Mouse (Mus musculus): ENCODE measurements at regions not wholly inside any gene's neighbourhood (a gene's known extent, or its start where the extent isn't known, plus 50 kb on each side); places are given as distances from the start of the nearest gene placed in this dataset.

- no peak overlapping the region for H3K4me3 ChIP-seq
- no peak overlapping the region for H3K9ac ChIP-seq (ENCODE audit: low read depth, low read length)
- intact Hi-C loops (cut with DNase I), result no loop called here
- no peaks in the 10 kb centered on the region for H3K27me3 ChIP-seq (ENCODE audit: control insufficient read depth, insufficient read depth, low read length)
- no peaks in the 10 kb centered on the region for H3K36me3 ChIP-seq (ENCODE audit: control insufficient read depth, insufficient read depth, low read length)
- TF ChIP-seq CTCF (IDR thresholded peaks at IDR 0.05) (no peak), POLR2A (IDR thresholded peaks at IDR 0.05; ENCODE audit: insufficient read depth, low read depth, low read length) (no peak), EP300 (IDR thresholded peaks at IDR 0.05; ENCODE audit: insufficient read depth, low read depth, low read length) (no peak)
- H3K79me2 ChIP-seq (replicated peaks; ENCODE audit: control insufficient read depth, insufficient read depth, low read length), result no peaks in the 10 kb centered on the region
- H3K27ac ChIP-seq, result no peak overlapping the region
- WGBS, result 76% methylated on average over 12 of the region's 12 CpGs
- no peaks in the 10 kb centered on the region for H3K4me1 ChIP-seq (ENCODE audit: control insufficient read depth, insufficient read depth, low read length)
- DNase-seq, result no peak
Observed at GRCm38 (mm10) chr1:152258258-152258657, 128.2 kb downstream of the Tsen15 start.

DNA sequence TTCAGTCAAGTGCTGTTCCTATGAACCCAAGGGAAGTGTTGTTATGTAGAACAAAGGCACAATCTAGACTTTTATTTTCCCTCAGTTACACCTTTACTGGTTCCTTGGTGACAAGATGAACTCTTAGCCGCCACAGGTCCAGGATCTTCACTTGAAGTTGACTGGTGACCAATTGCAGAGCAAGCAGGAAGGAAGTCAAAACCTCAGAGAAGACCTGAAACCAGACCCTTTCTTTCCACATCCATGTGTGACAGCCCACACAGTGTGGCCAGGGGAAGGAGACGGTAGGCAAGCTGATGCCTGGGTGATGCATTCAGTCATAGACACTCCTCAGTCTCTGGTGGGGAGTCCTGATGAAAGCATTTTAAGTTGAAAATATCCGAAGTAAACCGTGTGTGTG, 132.6 kb downstream of the Tsen15 start:
- TF ChIP-seq CTCF (IDR thresholded peaks at IDR 0.05) (no peak), EP300 (IDR thresholded peaks at IDR 0.05; ENCODE audit: insufficient read depth, low read depth, low read length) (no peak), POLR2A (IDR thresholded peaks at IDR 0.05; ENCODE audit: insufficient read depth, low read depth, low read length) (no peak)

DNA sequence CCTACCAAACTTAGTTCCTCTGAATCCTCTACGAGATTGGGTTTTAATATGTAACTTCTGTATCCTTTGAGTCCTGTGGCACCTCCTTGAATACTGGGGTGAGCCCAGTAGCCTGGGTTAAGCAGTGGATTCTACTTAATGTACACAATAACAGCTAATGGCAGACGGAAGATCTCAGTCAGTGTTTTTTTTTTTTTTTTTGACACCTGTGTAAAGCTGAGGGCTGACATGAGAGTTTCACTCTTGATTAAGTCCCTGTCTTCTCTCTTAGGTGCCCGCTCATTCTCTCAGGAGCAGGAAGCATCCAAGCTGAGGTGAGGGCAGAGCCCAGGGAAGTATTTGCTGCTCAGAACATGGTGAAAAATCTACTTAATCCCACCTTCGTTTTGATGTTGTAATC, 133.0 kb downstream of the Tsen15 start:
- no peak for DNase-seq
- no peak overlapping the region for H3K27ac ChIP-seq
- WGBS, result 79% methylated on average over 4 of the region's 4 CpGs
- H3K79me2 ChIP-seq (replicated peaks; ENCODE audit: control insufficient read depth, insufficient read depth, low read length), result no peaks in the 10 kb centered on the region
- no peaks in the 10 kb centered on the region for H3K36me3 ChIP-seq (ENCODE audit: control insufficient read depth, insufficient read depth, low read length)
- no peak for TF ChIP-seq POLR2A (IDR thresholded peaks at IDR 0.05; ENCODE audit: insufficient read depth, low read depth, low read length)
- no peak overlapping the region for H3K9ac ChIP-seq (ENCODE audit: low read depth, low read length)
- intact Hi-C loops (cut with DNase I), result no loop called here
- no peaks in the 10 kb centered on the region for H3K27me3 ChIP-seq (ENCODE audit: control insufficient read depth, insufficient read depth, low read length)
- H3K4me1 ChIP-seq (ENCODE audit: control insufficient read depth, insufficient read depth, low read length), result no peaks in the 10 kb centered on the region
- no peak overlapping the region for H3K4me3 ChIP-seq

More for the DNA sequence above, 132.6 kb downstream of the Tsen15 start:
- intact Hi-C loops (cut with DNase I), result no loop called here
- 79% methylated on average over 4 of the region's 4 CpGs for WGBS
- H3K27ac ChIP-seq, result no peak overlapping the region
- H3K79me2 ChIP-seq (replicated peaks; ENCODE audit: control insufficient read depth, insufficient read depth, low read length), result no peaks in the 10 kb centered on the region
- H3K27me3 ChIP-seq (ENCODE audit: control insufficient read depth, insufficient read depth, low read length), result no peaks in the 10 kb centered on the region
- no peak overlapping the region for H3K9ac ChIP-seq (ENCODE audit: low read depth, low read length)
- no peak overlapping the region for H3K4me3 ChIP-seq
- H3K4me1 ChIP-seq (ENCODE audit: control insufficient read depth, insufficient read depth, low read length), result no peaks in the 10 kb centered on the region
- H3K36me3 ChIP-seq (ENCODE audit: control insufficient read depth, insufficient read depth, low read length), result no peaks in the 10 kb centered on the region
- no peak for DNase-seq

GRCm38 (mm10) chr1:152252658-152253267, 133.7 kb downstream of the Tsen15 start:
- no peaks in the 10 kb centered on the region for H3K36me3 ChIP-seq (ENCODE audit: control insufficient read depth, insufficient read depth, low read length)
- H3K79me2 ChIP-seq (replicated peaks; ENCODE audit: control insufficient read depth, insufficient read depth, low read length), result no peaks in the 10 kb centered on the region
- DNase-seq, result no peak
- no peak overlapping the region for H3K9ac ChIP-seq (ENCODE audit: low read depth, low read length)
- intact Hi-C loops (cut with DNase I), result no loop called here
- H3K27me3 ChIP-seq (ENCODE audit: control insufficient read depth, insufficient read depth, low read length), result no peaks in the 10 kb centered on the region
- no peak overlapping the region for H3K4me3 ChIP-seq
- 71% methylated on average over 9 of the region's 9 CpGs for WGBS
- H3K27ac ChIP-seq, result no peak overlapping the region
- TF ChIP-seq CTCF (IDR thresholded peaks at IDR 0.05), result no peak
- TF ChIP-seq POLR2A (IDR thresholded peaks at IDR 0.05; ENCODE audit: insufficient read depth, low read depth, low read length), result no peak
- no peaks in the 10 kb centered on the region for H3K4me1 ChIP-seq (ENCODE audit: control insufficient read depth, insufficient read depth, low read length)

DNA sequence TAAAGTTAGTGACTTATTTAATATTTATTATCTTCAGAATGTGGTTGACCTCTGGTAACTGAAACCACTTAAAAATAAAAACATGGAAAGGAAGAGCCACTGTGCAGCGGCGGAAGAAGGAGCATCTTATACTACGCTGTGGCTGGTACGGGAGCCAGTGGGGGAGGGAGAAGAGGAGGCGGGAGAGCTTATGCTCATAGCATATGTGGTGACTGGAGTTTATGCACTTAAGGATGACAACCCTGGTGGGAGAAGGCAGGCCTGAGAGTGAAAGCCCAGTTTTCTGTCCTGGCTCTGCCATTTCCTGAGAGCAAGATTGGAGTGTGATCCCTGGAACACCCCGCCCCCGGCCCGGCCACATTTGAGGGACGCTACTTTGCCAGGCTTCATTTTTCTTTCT, 145.5 kb downstream of the Tsen15 start:
- intact Hi-C loops (cut with DNase I), result no loop called here

GRCm38 (mm10) chr1:152239376-152239775, 147.1 kb downstream of the Tsen15 start:
- Histone ChIP-seq H3K4me1 (ENCODE audit: control insufficient read depth, insufficient read depth, low read length) (no peaks in the 10 kb centered on the region), H3K9ac (ENCODE audit: low read depth, low read length) (no peak overlapping the region), H3K79me2 (replicated peaks; ENCODE audit: control insufficient read depth, insufficient read depth, low read length) (no peaks in the 10 kb centered on the region), H3K4me3 (no peak overlapping the region), H3K27ac (no peak overlapping the region), H3K27me3 (ENCODE audit: control insufficient read depth, insufficient read depth, low read length) (no peaks in the 10 kb centered on the region), H3K36me3 (ENCODE audit: control insufficient read depth, insufficient read depth, low read length) (no peaks in the 10 kb centered on the region)
- WGBS, result 60% methylated on average over 6 of the region's 6 CpGs
- DNase-seq, result no peak
- TF ChIP-seq CTCF (IDR thresholded peaks at IDR 0.05) (no peak), EP300 (IDR thresholded peaks at IDR 0.05; ENCODE audit: insufficient read depth, low read depth, low read length) (no peak), POLR2A (IDR thresholded peaks at IDR 0.05; ENCODE audit: insufficient read depth, low read depth, low read length) (no peak)
- intact Hi-C loops (cut with DNase I), result no loop called here

More for the DNA sequence above, 145.5 kb downstream of the Tsen15 start:
- 95% methylated on average over 9 of the region's 9 CpGs for WGBS
- H3K4me1 ChIP-seq (ENCODE audit: control insufficient read depth, insufficient read depth, low read length), result no peaks in the 10 kb centered on the region
- H3K27me3 ChIP-seq (ENCODE audit: control insufficient read depth, insufficient read depth, low read length), result no peaks in the 10 kb centered on the region
- DNase-seq, result no peak
- TF ChIP-seq POLR2A (IDR thresholded peaks at IDR 0.05; ENCODE audit: insufficient read depth, low read depth, low read length), result no peak
- no peak for TF ChIP-seq CTCF (IDR thresholded peaks at IDR 0.05)
- no peak for TF ChIP-seq EP300 (IDR thresholded peaks at IDR 0.05; ENCODE audit: insufficient read depth, low read depth, low read length)
- no peak overlapping the region for H3K4me3 ChIP-seq
- H3K79me2 ChIP-seq (replicated peaks; ENCODE audit: control insufficient read depth, insufficient read depth, low read length), result no peaks in the 10 kb centered on the region
- H3K27ac ChIP-seq, result no peak overlapping the region
- H3K9ac ChIP-seq (ENCODE audit: low read depth, low read length), result no peak overlapping the region
- no peaks in the 10 kb centered on the region for H3K36me3 ChIP-seq (ENCODE audit: control insufficient read depth, insufficient read depth, low read length)

All from heart, adult 2 months (tissue).